Comparison of ENCODE assay signal across 8 mouse cellular contexts in genomic region chr2:31482914-31483575, GRCm38 (mm10). TPM values are rescaled to one million over a fixed set of nuclear protein-coding genes. Genes with fewer than 3 reads are reported as not detected.
DNase-seq lines count a peak whose midpoint lies in the region; ATAC-seq and TF ChIP-seq lines count a peak whose summit lies in the region.

No protein-coding gene starts in this region.

- H3K36me3 ChIP-seq in G1E (replicated peaks), result no peaks in the 10 kb centered on the region
- no peaks in the 10 kb centered on the region for H3K36me3 ChIP-seq in forebrain, embryonic 14.5 days (ENCODE audit: control insufficient read depth, insufficient read depth, low read length)
- H3K36me3 ChIP-seq in lung, embryonic 14.5 days (ENCODE audit: insufficient read depth), result no peaks in the 10 kb centered on the region
- no peaks in the 10 kb centered on the region for H3K36me3 ChIP-seq in thymus, adult 2 months (ENCODE audit: control insufficient read depth, insufficient read depth, low read length)

- no peak for TF ChIP-seq POLR2A in thymus, adult 2 months (IDR thresholded peaks at IDR 0.05; ENCODE audit: control insufficient read depth, extremely low read depth, insufficient read depth, low read length, poor library complexity)

- peaks cover 14% of the 10 kb centered on the region; the same call in 1 of the 2 replicates for H3K27me3 ChIP-seq in G1E (ENCODE audit: insufficient read depth, low read length)
- H3K27me3 ChIP-seq in forebrain, embryonic 14.5 days (replicated peaks; ENCODE audit: control insufficient read depth, insufficient read depth, low read length), result peaks cover 49% of the 10 kb centered on the region
- no peaks in the 10 kb centered on the region for H3K27me3 ChIP-seq in lung, embryonic 14.5 days (ENCODE audit: insufficient read depth, low read length)
- no peaks in the 10 kb centered on the region for H3K27me3 ChIP-seq in thymus, adult 2 months (ENCODE audit: control insufficient read depth, insufficient read depth, low read length)

- peak; percentile 72 for DNase-seq in G1E (ENCODE audit: low spot score)
- DNase-seq in cerebellum, adult 11 months, result peak; percentile 79
- peak; percentile 95 for DNase-seq in forebrain, embryonic 14.5 days (ENCODE audit: low spot score)
- DNase-seq in heart, postnatal 36 days, result peak; percentile 81 to 85
- DNase-seq in layer of hippocampus, adult 11-12 months (ENCODE audit: low spot score), result peak; percentile 89
- DNase-seq in lung, embryonic 14.5 days, result peak; percentile 97
- DNase-seq in ovary, postnatal 10 days (ENCODE audit: low spot score), result peak; percentile 63
- DNase-seq in thymus, adult 2 months, result peak; percentile 84

- no peak overlapping the region for H3K4me2 ChIP-seq in forebrain, embryonic 14.5 days (ENCODE audit: low read length)
- no peak overlapping the region for H3K4me2 ChIP-seq in lung, embryonic 14.5 days

- H3K4me3 ChIP-seq in G1E (ENCODE audit: low read depth, low read length), result no peak overlapping the region
- H3K4me3 ChIP-seq in forebrain, embryonic 14.5 days (ENCODE audit: low read depth, low read length), result no peak overlapping the region
- H3K4me3 ChIP-seq in lung, embryonic 14.5 days (ENCODE audit: low read depth, low read length), result no peak overlapping the region
- no peak overlapping the region for H3K4me3 ChIP-seq in thymus, adult 2 months (ENCODE audit: control insufficient read depth, insufficient read depth, low read length)

- 31% methylated on average over 8 of the region's 8 CpGs for WGBS in forebrain, embryonic 14.5 days
- WGBS in lung, embryonic 14.5 days, result 29% methylated on average over 8 of the region's 8 CpGs
- WGBS in thymus, adult 2 months, result 46% methylated on average over 8 of the region's 8 CpGs

- no peak overlapping the region for H3K27ac ChIP-seq in forebrain, embryonic 14.5 days (ENCODE audit: low read depth, low read length)
- H3K27ac ChIP-seq in lung, embryonic 14.5 days (ENCODE audit: low read depth), result no peak overlapping the region
- H3K27ac ChIP-seq in thymus, adult 2 months (ENCODE audit: control insufficient read depth, insufficient read depth, low read length), result no peak overlapping the region

- no peaks in the 10 kb centered on the region for H3K9me3 ChIP-seq in G1E (replicated peaks)
- no peaks in the 10 kb centered on the region for H3K9me3 ChIP-seq in forebrain, embryonic 14.5 days (replicated peaks; ENCODE audit: control insufficient read depth, low read length)
- no peaks in the 10 kb centered on the region for H3K9me3 ChIP-seq in lung, embryonic 14.5 days (ENCODE audit: low read depth, low read length)

- H3K4me1 ChIP-seq in G1E (ENCODE audit: insufficient read depth, low read depth, low read length), result no peaks in the 10 kb centered on the region
- no peaks in the 10 kb centered on the region for H3K4me1 ChIP-seq in forebrain, embryonic 14.5 days (ENCODE audit: control insufficient read depth, insufficient read depth, low read length)
- H3K4me1 ChIP-seq in lung, embryonic 14.5 days (ENCODE audit: insufficient read depth), result no peaks in the 10 kb centered on the region
- no peaks in the 10 kb centered on the region for H3K4me1 ChIP-seq in thymus, adult 2 months (replicated peaks; ENCODE audit: control insufficient read depth, insufficient read depth, low read length)

- peak; percentile 86 for TF ChIP-seq CTCF in G1E (IDR thresholded peaks at IDR 0.05; ENCODE audit: low read depth, low read length)
- peak; percentile 99 for TF ChIP-seq CTCF in lung, embryonic 14.5 days (IDR thresholded peaks at IDR 0.05; ENCODE audit: low read depth)
- peak; percentile 56; the same call in 1 of the 2 replicates for TF ChIP-seq CTCF in thymus, adult 2 months (IDR thresholded peaks at IDR 0.05; ENCODE audit: borderline replicate concordance, control insufficient read depth, extremely low read depth, insufficient read depth, low read length, poor library complexity)

- 0 out of 2 replicates have a peak, but pooled peaks have one; percentile 34 for ATAC-seq in G1E (ENCODE audit: extremely low read depth, insufficient number of reproducible peaks, low FRiP score, poor library complexity, severe bottlenecking)
- peak; percentile 88 for ATAC-seq in forebrain, embryonic 14.5 days
- peak; percentile 78 for ATAC-seq in lung, embryonic 14.5 days (ENCODE audit: insufficient read depth)

- intact Hi-C loops in heart, postnatal 36 days (cut with DNase I), result loop anchor here (1.0 to 5.0 kb wide), 3 partner anchors 172 to 432 kb away; no protein-coding TSS in a partner anchor

- no peak overlapping the region for H3K9ac ChIP-seq in forebrain, embryonic 14.5 days (ENCODE audit: low read length)
- no peak overlapping the region; the same call in 1 of the 2 replicates for H3K9ac ChIP-seq in lung, embryonic 14.5 days

RNA-seq across cellular contexts. Expression of gene Ass1, which starts 13.0 kb away (rescaled TPM):
- total RNA-seq in G1E (2014; fragmentation: Nextera tagmentation), result not detected in 2 replicates
- total RNA-seq in G1E (2017), result not detected in 2 replicates
- not detected in 2 replicates for polyA plus RNA-seq in G1E (2012)
- 6.3 and 6.9 TPM in 2 replicates for polyA plus RNA-seq in forebrain, embryonic 14.5 days (2014; fragmentation: Nextera tagmentation; extraction: Ambion mirVana)
- 1 to 10 TPM; 3.9 to 6.8 TPM for total RNA-seq in heart, postnatal 36 days (2021)
- 9.1 and 9.5 TPM in 2 replicates for polyA plus RNA-seq in lung, embryonic 14.5 days (2014; fragmentation: Nextera tagmentation; extraction: Ambion mirVana)
- 36.3 and 46.6 TPM in 2 replicates for polyA plus RNA-seq in thymus, adult 2 months (2012; rRNA removed)

Comparison
In these comparisons a context has a peak if more than half of its experiments do, and no peak if none do; other contexts are left out.
1. ATAC-seq: peak in every context shown above with its lines; median percentile 88 in forebrain, embryonic 14.5 days; 78 in lung, embryonic 14.5 days; 34 in G1E.